Mouse (Mus musculus) gastrocnemius, postnatal 4 days (tissue): ENCODE data around the gene Pola1. TPM values are rescaled to one million over a fixed set of nuclear protein-coding genes. Genes with fewer than 3 reads are reported as not detected.
A peak's percentile ranks its signal among the peaks of the same experiment; 100 is the strongest.

Source experiments
- DNase-seq, 2 experiments: peaks; one replicate each; pipeline ENCODE4 v3.0.0; 2021 to 2022; ENCODE audit warnings: low spot score in 2 of 2, mixed read lengths in 2 of 2
- long read RNA-seq, 2 experiments: library from polyadenylated mRNA; stranded (forward); transcript quantifications; one replicate each; pipeline ENCODE4 v2.0.0; 2021
- total RNA-seq, 2 experiments: library from RNA; stranded (reverse); gene quantifications; 2 replicates each; pipeline ENCODE4 v1.2.3; 2021

Gene Pola1
- total RNA-seq: 10 to 100 TPM; 14.1 to 15.9 TPM
- long read RNA-seq, experiment 1, full-length matches to known transcripts: 1 of 2 reads
- long read RNA-seq, experiment 1, partial matches to known transcripts: 1 of 2 reads
- long read RNA-seq, experiment 1, other reads (novel, unspliced or antisense): 0 of 2 reads
- long read RNA-seq, experiment 2, partial matches to known transcripts: 2 of 3 reads
- long read RNA-seq, experiment 2, other reads (novel, unspliced or antisense): 1 of 3 reads

DNA sequence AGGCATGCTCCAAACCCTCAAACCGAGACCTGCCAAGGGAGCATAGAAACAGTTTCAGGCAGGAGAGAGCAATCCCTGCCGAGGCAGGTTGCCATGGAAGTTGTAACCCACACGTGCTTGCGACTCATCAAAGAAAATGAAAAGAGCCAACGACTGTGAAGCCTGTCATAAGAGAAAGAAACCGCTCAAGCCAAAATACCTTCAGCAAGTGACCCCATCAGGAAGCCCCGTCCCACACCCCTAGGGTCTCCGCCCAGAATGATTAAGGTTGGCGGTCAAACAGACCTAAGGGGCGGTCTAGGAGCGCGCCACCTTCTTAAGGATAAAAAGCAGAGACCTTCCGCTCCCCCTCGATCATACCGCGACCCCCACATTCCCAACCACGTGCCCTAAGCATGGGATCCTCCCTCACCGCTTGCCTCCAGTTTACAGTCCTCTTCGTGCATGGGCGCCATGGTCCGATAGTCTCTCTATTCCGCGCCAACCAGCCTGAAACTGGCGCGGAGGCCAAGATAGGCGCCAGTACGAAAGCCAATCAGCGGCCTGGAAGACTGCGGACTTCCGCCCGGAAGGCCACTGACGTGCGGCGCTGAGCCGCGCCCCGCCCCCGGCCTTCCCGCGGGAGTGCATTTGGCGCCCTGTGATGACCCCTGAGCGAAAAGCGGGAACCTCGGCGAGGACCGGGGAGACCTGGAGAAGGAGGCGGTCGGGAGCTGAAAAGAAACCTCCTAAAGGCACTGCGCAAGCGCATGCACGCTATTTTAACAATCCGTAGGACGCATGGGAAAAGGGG, at the start of gene Pola1:
Gene Pola1, minus strand, starts transcription at position 499 of the 793 bp plus-strand sequence.
- peak; percentile 74 to 85 for DNase-seq

DNA sequence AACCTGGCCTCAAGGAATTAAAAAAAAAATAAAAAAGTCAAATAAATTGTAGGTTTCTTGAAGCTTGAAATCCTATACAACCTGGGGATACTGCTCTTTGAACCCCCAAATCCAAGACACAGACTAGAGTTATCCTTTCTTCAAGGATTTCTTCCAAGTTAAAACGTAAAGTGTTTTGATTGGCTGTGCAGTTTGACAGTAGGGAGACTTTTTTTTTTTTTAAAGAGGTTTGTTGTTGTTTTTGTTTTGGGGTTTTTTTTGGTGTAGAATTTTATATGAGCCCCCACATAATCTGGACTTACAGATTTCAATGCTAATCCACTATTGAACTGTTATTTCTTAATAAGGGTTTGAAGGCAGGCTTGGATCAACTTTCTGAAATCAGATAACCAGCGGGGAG, 44.3 kb upstream of the Pola1 start:
- DNase-seq: no peak

DNA sequence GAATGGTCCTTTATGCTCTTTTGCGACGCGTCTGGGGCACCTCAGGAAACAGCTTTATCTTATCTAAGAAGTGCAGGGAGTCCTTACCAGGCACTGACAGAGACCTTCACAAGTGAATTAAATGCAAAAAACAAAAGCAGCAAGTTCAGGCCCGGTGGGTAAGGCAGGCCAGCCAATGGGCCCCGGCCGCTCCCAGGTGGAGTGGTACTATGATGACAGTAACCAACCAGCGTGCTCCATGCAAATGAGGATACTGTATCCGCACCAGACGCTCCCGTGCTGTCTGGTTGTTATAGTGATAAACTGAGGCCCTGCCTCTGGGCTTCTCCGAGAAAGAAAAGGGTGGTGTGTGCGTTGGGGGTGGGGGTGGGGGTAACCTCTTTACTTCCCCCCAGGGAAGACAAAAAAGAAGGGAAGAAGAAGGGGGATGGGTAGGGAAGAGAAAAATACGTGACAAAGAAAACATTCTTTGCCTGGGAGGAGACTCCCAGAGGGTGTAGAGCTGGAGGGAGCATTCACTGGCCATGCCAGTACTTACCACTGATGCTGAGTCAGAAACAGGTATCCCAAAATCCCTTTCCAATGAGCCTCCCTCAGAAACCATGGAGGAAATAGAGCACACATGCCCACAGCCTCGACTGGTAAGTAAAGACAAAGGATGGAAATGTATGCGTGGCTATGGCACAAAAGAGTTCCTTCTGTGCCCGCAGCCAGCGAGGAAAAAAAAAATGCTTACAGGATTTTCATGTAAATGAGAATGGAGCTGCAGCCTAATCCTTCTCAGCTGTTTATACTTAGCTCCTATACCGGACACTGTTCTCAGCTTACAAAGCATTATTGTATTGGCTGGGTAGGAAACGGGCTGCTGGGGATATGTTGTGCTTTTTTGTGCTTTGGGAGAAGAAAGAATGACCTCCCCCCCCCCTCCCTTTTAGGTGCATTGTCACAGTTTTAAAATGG, 43.2 kb upstream of the Pola1 start:
- peak in 1 of 2 experiments; percentile 42 for DNase-seq

DNA sequence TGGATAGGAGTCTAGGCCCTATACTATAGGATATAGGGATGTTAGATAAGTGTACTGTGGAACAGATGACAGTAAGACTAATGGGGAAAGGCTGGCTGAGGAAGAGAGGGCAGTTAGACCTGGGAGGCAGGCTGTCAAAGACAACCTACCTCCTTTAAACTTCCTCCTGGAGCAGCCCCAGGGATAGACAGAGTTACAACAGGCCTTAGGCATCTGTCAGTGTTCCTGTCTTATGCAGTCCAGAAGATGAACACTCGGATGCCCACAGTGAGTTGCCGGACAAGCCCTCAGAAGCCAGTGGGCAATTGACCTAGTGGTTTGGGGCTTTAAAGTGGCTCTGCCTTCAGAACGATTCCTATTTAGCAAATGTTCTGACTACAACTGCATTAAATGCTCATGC, 42.5 kb upstream of the Pola1 start:
- DNase-seq: no peak

DNA sequence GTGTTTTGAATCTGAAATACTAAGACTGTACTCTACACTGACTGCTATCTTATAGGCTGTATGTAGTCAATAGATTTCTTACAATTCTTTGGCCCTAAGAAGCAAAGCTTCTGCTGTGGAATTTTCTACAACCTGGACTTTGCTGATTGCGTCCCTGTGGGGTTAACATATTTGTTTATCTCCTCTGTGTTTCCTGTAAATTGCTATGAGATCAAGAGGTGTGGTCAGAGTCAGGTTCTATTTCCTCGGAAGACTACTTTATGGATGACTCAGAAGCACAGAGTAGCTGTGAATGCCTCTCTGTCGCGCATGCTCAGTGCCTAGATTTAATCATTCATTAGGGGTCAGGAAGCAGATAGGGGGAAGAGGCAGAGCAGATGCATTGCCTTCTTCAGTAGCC, 32.8 kb upstream of the Pola1 start:
- no peak for DNase-seq

DNA sequence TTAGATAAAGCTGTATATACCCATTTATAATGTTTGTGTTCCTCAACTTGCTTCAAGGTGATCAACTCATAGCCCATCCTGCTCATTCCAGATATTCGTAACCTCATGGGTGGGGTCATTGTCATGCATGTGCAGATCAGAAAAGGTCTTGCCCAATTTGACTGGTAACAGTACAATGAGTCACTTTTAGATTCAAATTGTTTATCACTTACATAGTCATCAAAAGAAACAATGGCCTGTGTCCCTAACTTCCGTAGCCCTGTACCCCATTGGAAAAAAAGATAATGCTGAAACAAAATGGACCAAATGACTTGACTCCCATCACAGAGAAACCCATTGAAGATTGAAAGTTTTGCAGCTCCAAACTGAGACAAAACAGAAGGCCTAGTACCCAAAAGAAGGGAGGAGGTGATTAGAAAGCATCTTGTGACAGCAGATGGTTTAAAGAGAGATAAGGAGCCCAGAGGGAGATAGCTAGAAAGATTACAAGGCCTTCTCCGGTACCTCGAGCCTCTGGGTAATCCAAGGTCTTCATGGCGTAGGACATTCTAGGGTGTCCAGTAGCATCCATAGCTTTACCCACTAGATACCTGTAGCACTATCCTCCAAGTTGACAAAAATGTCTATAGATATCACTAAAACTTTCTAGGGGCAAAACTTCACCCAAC, 32.1 kb upstream of the Pola1 start:
- no peak for DNase-seq

DNA sequence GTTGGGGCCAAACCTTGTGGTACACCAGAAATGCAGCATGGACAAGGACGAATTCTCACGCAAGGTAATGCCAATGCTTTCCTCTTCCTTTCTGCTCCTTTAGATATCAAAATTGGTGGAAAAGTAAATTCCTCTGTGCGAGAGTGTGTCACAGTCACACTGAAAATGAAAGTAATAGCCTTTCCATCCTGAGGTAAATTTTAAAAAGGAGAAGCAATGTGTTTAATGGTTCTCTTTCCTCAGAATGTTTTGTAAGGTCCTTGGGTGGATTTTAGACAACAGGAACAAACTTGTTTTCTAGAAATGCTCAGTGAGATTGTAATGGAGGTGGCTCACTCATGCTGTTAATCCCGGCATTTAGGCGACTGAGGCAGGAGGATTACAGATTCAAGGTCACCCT, 23.2 kb upstream of the Pola1 start:
- no peak for DNase-seq

DNA sequence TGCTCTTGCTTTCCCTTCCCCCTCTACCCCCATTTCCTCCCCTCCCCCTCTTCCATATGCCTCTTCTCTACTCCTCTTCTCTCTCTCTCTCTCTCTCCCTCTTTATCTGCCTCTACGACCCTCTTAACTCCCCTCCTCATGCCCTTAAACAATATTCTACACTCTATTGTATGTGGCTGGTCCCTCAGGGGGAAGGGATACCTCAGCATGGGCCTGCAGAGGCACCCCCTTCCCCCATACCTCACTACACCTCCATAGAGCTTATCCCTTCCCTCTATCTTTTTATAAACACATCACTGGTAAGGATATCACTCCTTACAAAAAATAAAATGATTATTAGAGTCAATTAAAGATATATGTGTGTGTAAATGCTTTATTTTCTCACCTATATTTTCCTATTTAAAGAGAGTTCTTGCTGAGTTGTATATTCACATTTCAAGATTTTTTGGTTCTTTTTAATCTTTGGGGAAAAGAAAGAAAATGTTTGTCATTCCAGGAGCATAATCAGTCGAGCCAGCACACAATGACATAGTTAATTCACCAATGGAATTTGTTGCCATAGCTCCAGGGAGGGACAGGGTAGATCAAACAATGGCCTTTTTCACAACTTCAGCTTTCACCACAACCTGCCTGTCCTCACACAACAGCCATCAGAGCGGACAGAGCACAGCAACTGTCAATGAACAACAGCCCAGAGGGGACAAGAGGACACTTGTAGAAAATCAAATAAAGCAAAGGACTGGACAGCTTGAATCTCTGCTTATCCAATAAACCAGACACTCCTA, 22.5 kb upstream of the Pola1 start, which contains the start of gene Pcyt1b:
Gene Pcyt1b, plus strand, starts transcription at position 646 of the 785 bp plus-strand sequence.
- DNase-seq: no peak

DNA sequence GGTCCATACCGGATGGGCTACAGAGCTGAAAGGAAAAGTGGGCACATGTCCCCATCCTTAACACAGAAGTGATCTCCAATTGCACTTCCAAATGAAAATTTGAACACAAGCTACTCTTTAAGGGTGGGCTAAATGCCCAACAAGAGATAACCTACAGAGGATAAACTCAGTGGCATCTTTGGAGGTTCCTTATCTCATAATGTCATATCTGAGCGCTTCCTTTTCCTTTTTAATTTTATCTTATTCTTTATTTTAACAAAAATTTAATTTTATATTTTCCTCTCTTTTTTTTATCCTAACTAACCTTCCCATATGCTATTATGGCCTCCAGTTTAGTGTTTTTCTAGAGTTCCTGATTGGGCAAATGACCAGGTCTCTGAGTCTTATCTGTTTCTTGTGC, 18.8 kb upstream of the Pola1 start:
- no peak for DNase-seq

DNA sequence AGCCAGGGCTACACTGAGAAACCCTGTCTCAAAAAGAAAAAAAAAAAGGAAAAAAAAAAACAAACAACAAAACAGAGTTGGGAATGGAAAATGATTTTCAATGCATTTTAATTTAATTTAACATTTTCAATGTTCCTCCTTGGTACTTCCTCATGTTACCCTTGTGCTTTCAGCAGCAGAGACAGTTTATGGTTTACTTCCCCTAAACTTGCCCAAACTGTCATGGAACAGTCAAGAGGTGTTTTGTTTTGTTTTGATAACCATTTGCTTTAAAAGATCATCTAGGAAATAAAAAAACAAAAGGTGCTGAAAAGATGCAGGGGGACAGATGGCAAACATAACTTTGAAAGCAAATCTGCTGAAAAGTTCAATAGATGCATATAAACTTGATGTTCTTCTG, 12.1 kb upstream of the Pola1 start:
- no peak for DNase-seq

DNA sequence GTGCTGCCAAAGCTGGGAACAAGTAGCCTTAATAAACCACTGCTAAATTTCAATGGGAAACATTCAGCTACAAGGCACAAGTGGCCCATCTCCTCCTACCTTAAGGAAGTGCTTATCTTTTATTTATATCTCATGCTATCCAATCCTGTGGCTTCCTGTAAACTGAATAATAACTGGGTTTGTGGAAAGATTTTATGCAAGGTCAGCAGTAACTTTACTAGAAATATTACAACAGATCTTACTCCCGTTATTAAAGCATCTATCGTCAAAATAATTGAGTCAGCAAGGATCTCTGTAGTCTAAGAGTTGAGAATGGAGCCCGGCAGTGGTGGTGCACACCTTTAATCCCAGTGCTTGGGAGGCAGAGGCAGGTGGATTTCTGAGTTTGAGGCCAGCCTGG, 11.6 kb upstream of the Pola1 start:
- DNase-seq: no peak

DNA sequence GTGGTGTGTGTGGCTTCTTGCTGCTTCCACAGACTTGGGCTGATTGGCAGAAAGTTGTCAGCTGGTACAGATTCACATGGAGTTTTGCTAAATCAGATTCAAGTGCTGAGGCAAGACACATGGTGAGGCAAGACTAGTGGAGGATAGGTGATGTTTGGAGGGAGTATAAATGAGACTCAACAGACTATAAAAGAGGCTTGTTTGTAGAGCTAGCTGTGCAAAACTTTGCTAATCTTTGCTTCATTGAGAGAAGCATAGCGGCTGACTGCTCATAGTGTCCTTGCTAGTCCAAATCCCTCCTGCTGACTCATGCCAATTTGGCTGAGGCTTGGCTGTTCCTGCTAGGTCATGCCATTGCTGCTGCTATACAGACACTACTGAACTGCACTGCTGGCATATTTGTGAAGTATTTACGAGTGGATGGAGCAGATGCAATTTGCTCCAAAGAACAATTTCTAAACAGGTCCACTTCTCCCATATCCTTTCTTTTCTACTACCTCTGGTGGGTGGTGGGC, 3.0 kb upstream of the Pola1 start:
- no peak for DNase-seq

DNA sequence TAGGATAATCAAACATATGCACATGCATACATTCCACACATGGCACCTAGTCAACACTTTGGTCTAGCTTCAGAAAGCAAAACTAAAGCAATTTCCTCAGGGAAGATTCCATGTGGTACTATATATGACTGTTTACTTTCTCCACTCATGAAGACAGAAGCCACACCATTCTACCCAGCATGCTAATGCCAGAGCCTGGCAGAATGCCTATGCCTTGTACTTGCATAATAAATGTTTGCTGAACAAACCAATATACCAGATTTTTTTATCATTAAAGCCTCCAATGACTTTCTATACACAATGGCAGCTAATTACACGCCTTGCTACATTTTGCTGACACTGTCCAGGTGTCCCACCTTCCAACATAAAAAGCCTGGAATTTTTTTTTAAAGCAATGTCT, 1.7 kb downstream of the Pola1 start:
- no peak for DNase-seq

DNA sequence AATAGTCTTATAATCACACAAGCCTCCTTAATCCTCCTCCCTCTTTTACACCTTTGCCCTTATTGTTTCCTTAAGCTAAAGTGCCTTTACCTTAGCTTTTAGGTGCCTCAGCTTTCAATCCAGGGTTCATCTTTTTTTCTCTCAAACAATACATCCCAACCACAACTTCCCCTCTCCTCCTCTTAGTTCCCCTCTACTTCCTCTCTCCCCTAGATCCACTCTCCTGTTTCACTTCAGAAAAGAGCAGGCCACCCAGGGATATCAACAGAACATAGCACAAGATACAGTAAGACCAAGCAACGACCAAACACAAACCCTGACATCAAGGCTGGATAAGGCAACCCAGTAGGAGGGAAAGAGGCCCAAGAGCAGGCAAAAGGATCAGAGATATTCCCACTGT, 29.7 kb downstream of the Pola1 start:
- no peak for DNase-seq

DNA sequence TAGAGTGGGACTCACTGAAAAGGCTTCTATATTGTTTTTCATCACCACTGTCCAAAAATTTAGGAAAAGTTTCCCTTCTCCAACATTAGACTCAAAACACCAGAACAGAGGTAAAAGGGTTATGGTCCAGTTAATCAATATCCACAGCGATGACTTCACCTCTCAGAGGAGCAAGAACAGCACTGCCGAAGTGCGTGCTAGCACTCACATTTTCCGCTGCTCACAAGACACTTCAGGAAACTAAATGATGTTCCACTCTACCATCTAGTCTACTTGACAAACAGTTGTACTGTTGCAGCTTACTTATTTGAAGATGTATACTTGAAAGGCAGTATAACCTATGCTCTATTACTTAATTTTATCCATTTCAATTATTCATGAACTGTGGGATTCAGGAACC, 37.7 kb downstream of the Pola1 start:
- no peak for DNase-seq

DNA sequence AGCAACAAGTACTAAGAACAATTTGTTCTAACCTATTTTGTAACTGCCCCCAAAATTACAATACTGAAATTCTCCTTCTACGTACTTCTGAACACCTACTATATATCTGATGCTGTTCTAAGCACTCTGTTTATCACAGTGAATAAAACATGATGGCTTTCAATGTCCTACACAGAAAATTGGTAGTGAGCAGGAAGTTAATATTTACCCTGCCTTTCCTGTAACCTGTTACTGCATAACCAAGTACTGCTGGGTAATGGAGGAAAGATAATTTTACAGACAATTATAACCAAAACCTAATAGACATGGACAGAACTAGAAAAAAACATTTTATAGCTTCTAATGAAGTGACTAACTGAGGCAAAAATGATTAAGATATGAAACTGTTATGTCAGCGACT, 51.0 kb downstream of the Pola1 start:
- DNase-seq: no peak

DNA sequence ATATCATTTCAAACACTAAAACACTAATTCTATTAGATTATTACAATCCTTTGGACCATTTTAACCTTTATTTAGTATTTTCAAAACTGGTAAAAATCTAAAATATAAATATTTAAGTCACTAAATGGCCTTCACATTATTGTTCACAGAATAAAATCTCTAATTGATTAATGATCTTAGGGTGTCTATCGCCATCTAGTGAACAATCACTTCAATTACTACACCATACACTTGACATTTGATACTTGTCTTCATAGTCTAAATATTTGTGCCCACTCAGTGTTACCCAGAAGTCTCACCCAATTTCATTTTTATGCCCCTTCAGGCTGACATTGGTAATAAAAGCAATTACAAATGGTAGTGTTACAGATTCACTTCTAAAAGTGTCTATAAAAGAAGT, 74.8 kb downstream of the Pola1 start:
- no peak for DNase-seq

DNA sequence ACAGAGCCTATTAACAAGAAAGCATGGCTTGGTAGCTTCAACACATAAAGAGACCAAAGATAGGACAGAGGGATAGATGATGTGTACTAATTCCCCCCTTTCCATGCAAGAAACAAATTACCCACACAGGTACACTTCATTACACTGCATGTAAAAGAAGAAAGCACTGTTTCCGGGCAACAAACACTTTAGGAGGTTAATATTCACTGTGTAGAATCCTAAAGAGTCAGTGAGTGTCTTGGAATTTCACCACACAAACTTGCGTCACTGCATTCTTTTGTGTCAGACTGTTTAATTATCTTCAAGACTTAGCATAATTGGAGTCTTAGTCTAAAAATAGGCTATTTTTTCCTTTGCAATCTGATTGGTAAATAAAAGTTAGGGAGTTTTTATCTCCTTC, 92.2 kb downstream of the Pola1 start:
- DNase-seq: no peak

DNA sequence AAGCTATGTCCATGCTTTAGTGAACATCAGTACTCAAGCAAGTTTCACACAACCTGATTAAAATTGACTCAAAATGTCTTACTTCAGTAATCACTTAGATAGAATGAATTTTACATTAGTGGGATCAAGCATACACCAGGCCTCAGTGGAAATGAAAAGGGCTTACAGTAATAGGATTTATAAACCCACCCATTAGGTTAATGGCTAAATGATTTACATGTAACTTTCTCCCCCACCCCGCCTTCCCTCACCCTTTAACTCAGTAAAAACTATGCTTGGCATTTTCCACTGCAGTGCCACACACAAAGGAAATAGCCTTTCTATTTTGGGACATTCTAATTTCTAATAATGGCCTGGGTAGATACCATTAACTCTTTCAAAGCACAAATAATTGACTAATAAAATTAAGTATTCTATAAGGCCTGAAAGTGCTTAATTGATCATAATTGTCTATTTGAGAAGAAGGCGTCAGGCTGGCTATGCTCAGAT, 129.0 kb downstream of the Pola1 start:
- no peak for DNase-seq

DNA sequence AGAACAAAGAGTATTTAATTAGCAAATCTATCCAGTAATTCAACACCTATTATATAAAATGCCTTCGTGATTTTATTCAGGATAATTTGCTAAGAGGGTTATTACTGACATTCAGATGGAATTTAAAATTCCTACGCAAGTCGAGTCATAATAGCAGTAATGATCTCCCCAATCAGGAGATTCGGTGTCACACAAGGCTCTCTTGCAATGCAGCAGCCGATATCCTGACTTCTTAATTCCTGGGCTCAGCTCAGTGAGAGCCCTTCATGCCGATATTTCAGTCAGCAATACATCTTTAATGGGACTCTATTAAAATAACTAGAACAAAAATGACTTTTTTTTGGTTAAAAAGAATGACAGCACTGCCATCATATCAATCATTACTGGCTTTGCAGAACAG, 134.4 kb downstream of the Pola1 start:
- DNase-seq: no peak
